ENCODE assay signal across 9 mouse cellular contexts in the genomic region with DNA sequence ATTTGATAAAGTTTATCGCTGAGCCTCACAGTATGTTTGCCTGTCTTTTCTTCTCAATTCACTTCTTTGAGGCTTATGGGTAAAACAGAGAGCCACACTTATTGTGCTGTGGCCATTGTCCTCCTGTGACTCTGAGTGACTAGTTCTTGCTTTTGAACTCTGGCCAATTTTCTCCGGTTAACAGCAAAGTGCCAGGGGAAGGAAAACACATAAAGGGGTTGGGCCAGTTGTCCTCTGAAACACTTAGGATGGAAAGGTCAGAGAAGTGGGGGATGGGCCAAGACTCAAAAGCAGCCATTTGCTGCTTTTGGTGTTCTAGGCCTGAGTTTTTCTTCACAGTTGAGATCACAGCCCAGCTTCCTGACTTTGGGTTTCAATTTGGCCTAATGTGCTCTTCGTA. TPM values are rescaled to one million over a fixed set of nuclear protein-coding genes. Genes with fewer than 3 reads are reported as not detected.
DNase-seq lines count a peak whose midpoint lies in the region; ATAC-seq lines count a peak whose summit lies in the region.
"Had no signal": no experiment of that assay in that cellular context is flagged by ENCODE, and none has a peak within 500 bp of the region (broad histone marks: within the 10 kb centered on the region; RNA-seq: fewer than 3 reads in every experiment).

No protein-coding gene starts in this region.

- ATAC-seq in hindbrain, embryonic 12.5 days (ENCODE audit: low FRiP score) = no peak
- ATAC-seq in kidney, embryonic 15.5 days (replicated peaks; ENCODE audit: low FRiP score) = peak; percentile 49; the same call in 1 of the 2 replicates
- ATAC-seq in forebrain, embryonic 12.5 days (ENCODE audit: low FRiP score) = no peak

- peaks cover 12% of the 10 kb centered on the region for H3K4me1 ChIP-seq in hindbrain, embryonic 10.5 days (replicated peaks)
- peaks cover 5% of the 10 kb centered on the region for H3K4me1 ChIP-seq in hindbrain, embryonic 12.5 days
- H3K4me1 ChIP-seq in kidney, embryonic 15.5 days = peaks cover 9% of the 10 kb centered on the region
- peaks cover 9% of the 10 kb centered on the region; the same call in 1 of the 2 replicates for H3K4me1 ChIP-seq in forebrain, embryonic 12.5 days

- no peaks in the 10 kb centered on the region for H3K9me3 ChIP-seq in hindbrain, embryonic 10.5 days
- no peaks in the 10 kb centered on the region for H3K9me3 ChIP-seq in hindbrain, embryonic 12.5 days (replicated peaks)
- H3K9me3 ChIP-seq in kidney, embryonic 15.5 days (replicated peaks) = no peaks in the 10 kb centered on the region
- no peaks in the 10 kb centered on the region for H3K9me3 ChIP-seq in forebrain, embryonic 12.5 days
- H3K9me3 ChIP-seq: embryonic facial prominence, embryonic 13.5 days had no signal

- H3K36me3 ChIP-seq in hindbrain, embryonic 10.5 days = no peaks in the 10 kb centered on the region
- no peaks in the 10 kb centered on the region for H3K36me3 ChIP-seq in hindbrain, embryonic 12.5 days
- no peaks in the 10 kb centered on the region for H3K36me3 ChIP-seq in kidney, embryonic 15.5 days
- no peaks in the 10 kb centered on the region for H3K36me3 ChIP-seq in forebrain, embryonic 12.5 days (replicated peaks)
- H3K36me3 ChIP-seq: embryonic facial prominence, embryonic 13.5 days had no signal

- H3K4me2 ChIP-seq in hindbrain, embryonic 12.5 days (replicated peaks) = no peak overlapping the region
- no peak overlapping the region for H3K4me2 ChIP-seq in kidney, embryonic 15.5 days
- no peak overlapping the region for H3K4me2 ChIP-seq in forebrain, embryonic 12.5 days
- H3K4me2 ChIP-seq: embryonic facial prominence, embryonic 13.5 days had no signal

- no peak overlapping the region for H3K4me3 ChIP-seq in hindbrain, embryonic 10.5 days
- no peak overlapping the region for H3K4me3 ChIP-seq in hindbrain, embryonic 12.5 days
- H3K4me3 ChIP-seq in kidney, embryonic 15.5 days (replicated peaks) = no peak overlapping the region
- no peak overlapping the region for H3K4me3 ChIP-seq in forebrain, embryonic 12.5 days (replicated peaks)
- H3K4me3 ChIP-seq: embryonic facial prominence, embryonic 13.5 days had no signal

- no peaks in the 10 kb centered on the region for H3K27me3 ChIP-seq in hindbrain, embryonic 10.5 days (ENCODE audit: insufficient read depth, poor library complexity, severe bottlenecking)
- H3K27me3 ChIP-seq in hindbrain, embryonic 12.5 days = no peaks in the 10 kb centered on the region
- H3K27me3 ChIP-seq in kidney, embryonic 15.5 days = no peaks in the 10 kb centered on the region
- no peaks in the 10 kb centered on the region for H3K27me3 ChIP-seq in forebrain, embryonic 12.5 days
- H3K27me3 ChIP-seq: embryonic facial prominence, embryonic 13.5 days had no signal

- peak; percentile 4 for DNase-seq in hindbrain, embryonic 10.5 days (ENCODE audit: low spot score)
- peak; percentile 18 to 44 for DNase-seq in heart, adult 9 months (ENCODE audit: low spot score in 2 of 2)
- DNase-seq in skeletal muscle tissue, adult 2 months (ENCODE audit: low read depth, low spot score) = peak; percentile 6
- DNase-seq in layer of hippocampus, adult 9-10 months (ENCODE audit: low spot score) = no peak
- no peak for DNase-seq in spleen, postnatal 36 days (ENCODE audit: low spot score in 2 of 2)

- H3K9ac ChIP-seq in hindbrain, embryonic 12.5 days = no peak overlapping the region
- no peak overlapping the region for H3K9ac ChIP-seq in kidney, embryonic 15.5 days
- H3K9ac ChIP-seq in forebrain, embryonic 12.5 days = no peak overlapping the region
- H3K9ac ChIP-seq: embryonic facial prominence, embryonic 13.5 days had no signal

- peak overlapping the region; percentile 69 for H3K27ac ChIP-seq in hindbrain, embryonic 10.5 days
- no peak overlapping the region for H3K27ac ChIP-seq in hindbrain, embryonic 12.5 days
- H3K27ac ChIP-seq in kidney, embryonic 15.5 days = 0 out of 2 replicates have a peak overlapping the region, but pooled peaks have one; percentile 3
- no peak overlapping the region for H3K27ac ChIP-seq in forebrain, embryonic 12.5 days
- H3K27ac ChIP-seq: embryonic facial prominence, embryonic 13.5 days had no signal

- WGBS in hindbrain, embryonic 10.5 days = 41% methylated on average over 3 of the region's 3 CpGs
- 44% methylated on average over 3 of the region's 3 CpGs for WGBS in hindbrain, embryonic 12.5 days
- WGBS in kidney, embryonic 15.5 days = 42% methylated on average over 3 of the region's 3 CpGs
- whole genome bisulfite sequencing in forebrain, embryonic 12.5 days = 42% methylated on average over 3 of the region's 3 CpGs

RNA-seq across cellular contexts. Expression of gene Plk2, which starts 50.0 kb away (rescaled TPM):
- 56.7 and 59.9 TPM in 2 replicates for polyA plus RNA-seq in hindbrain, embryonic 10.5 days (2016; fragmentation: Nextera tagmentation; extraction: Ambion mirVana)
- polyA plus RNA-seq in hindbrain, embryonic 12.5 days (2016; fragmentation: Nextera tagmentation; extraction: Ambion mirVana) = 142 and 165 TPM in 2 replicates
- 83.9 and 89.1 TPM in 2 replicates for polyA plus RNA-seq in kidney, embryonic 15.5 days (2015; fragmentation: Nextera tagmentation; extraction: Ambion mirVana)
- 103 and 106 TPM in 2 replicates for polyA plus RNA-seq in forebrain, embryonic 12.5 days (2016; fragmentation: Nextera tagmentation; extraction: Ambion mirVana)

Comparison
In these comparisons a context has a peak if more than half of its experiments do, and no peak if none do; other contexts are left out.
1. H3K27ac ChIP-seq: peak in hindbrain, embryonic 10.5 days (single experiment) and kidney, embryonic 15.5 days (single experiment); none in hindbrain, embryonic 12.5 days (single experiment) and forebrain, embryonic 12.5 days (single experiment).
2. DNase-seq: peak in hindbrain, embryonic 10.5 days (single experiment), heart, adult 9 months (2 of 2) and skeletal muscle tissue, adult 2 months (single experiment); none in layer of hippocampus, adult 9-10 months (single experiment) and spleen, postnatal 36 days (0 of 2).